Mouse (Mus musculus): ENCODE data around the gene St3gal5.
"Not testable (repeated sequence)": the region's sequence is repeated elsewhere in the genome, so short reads cannot be mapped to it uniquely, and the experiment has no call there.

Gene St3gal5

DNA sequence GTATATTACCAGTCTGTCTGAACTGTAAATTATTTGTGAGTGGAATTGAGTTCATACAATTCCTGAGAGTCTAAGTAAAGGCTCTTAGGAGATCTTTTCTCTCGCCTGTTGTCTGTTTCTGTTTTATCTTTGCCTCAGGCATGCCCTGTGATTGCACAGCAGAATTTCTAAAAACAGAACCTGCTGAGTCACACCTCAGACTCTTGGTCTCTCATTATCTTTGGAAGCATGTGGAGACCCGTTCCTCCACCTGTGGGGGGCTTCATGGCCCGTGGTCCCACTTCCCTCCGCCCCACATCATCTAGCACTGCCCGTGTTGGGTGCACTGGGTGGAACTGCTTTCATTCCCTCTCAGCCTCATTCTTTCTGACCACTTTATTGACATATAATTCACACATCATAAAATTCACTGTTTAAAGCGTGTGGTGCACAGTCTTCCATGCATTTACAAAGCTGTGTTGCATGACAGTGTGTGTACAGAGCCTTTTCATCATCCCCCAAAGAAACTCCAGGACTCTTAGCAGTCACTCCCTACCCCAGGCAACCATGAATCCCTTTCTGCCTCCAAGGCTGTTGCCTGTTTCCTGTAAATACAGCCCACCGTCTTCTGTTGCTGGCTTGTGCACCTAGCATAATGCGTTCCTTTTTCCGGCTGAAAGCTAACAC, 37.6 kb downstream of the St3gal5 start:
- DNase-seq (ENCODE audit: low spot score) = no peak

DNA sequence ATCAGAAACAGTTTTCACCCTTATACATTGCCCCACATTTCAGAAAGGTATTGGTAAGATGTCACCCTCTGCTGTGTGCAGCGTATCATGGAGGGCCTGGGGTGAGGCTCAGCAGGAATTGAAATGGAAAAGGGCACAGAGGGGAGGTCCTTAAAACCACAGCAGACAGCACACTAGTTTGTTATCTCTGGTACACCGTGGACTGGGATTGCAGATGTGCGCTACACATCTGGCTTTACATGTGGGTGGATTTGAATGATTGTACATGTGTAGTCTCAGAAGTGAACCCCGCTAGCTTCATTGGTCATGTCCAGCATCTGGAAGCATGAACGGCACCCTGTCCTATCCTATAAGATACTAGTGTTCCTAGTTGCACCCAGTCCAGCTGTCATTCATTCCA, 38.6 kb downstream of the St3gal5 start:
- no peak for DNase-seq (ENCODE audit: low spot score)

DNA sequence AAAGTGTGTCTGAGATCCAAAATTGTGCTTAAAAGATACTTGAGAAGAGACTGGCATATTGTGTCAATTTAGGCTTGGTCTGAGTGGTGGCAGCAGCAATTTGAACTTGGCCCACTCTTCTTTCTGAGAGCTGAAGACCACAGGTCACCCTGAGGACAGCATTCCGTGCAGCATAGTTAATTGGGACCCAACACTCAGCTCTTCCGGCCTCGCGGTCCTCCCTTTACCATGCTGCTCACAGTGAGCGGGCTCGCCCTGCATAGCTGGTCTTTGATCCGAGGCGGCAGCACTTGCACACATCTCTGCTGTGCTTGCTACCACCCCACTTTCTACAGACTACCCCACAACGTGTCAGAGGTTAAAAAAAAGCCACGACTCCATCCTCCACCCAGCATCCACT, 39.2 kb downstream of the St3gal5 start:
- DNase-seq (ENCODE audit: low spot score) = no peak

DNA sequence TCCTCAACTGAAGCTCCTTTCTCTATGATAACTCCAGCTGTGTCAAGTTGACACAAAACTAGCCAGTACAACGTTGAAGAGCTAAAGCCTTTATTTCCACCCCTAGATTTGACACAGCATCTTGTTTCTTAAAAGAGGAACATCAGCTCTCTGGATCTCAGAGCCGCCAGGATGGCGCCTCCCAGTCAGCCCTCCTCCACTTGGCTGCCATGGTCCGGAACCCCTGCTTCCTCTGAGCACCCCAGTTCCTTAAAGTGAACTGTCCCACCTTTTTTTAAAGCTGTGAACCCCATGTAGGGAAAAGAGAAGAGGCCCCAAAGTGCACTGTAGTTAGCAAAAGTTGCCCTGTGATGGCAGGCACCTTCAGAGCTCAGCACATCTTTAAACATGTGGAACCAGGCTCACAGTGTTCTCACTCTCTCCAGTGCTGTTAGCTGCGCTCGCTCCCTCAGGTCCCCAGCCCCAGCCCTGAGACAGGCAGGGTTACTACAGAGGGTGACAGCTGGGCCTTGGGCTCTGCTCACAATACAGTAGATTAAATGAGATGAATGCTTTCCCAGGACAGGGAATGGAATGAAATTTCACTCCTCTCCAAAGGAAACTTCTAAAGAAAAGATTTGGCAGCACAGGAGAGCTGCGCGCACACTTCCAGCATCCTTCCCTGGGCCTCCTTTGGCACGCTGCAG, 42.3 kb downstream of the St3gal5 start:
- no peak for DNase-seq (ENCODE audit: low spot score)

DNA sequence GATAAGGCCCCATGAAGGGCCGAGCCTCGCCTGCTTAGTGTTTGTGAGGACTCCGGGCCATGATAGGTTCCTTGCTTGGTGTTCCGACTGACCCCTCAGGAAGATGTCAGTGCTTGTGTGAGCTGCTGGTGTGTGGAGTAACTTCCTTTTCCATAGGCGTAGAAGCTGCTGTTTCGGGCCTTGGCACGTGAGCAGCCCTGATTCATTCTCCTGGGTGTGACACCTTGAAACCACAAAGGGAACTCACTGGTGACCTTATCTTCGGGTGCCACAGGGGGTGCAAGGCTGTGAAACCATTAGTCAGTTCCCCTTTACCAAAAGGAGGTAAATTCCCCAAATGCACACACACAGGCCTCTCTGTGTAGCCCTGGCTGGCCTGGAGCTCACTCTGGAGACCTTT, 43.0 kb downstream of the St3gal5 start:
- peak; percentile 44 for DNase-seq (ENCODE audit: low spot score)

DNA sequence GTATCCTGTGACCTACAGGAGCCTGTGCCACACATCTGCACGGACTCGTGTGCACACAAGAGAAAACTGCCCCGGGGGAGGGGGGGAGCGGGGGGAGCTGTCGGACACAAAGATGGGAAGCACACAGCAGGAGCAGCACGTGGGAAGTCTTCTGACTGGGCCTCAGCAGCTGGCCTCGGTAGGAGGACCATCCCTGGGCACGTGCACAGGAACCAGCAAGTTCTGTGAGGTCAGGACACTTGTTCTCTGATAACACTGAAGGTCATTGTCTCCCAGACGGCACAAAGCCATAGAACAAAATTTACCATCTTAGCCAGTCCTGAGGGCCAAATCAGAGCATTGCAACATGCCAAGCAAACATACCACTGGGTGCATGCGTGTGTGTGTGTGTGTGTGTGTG, 43.8 kb downstream of the St3gal5 start:
- no peak for DNase-seq (ENCODE audit: low spot score)

DNA sequence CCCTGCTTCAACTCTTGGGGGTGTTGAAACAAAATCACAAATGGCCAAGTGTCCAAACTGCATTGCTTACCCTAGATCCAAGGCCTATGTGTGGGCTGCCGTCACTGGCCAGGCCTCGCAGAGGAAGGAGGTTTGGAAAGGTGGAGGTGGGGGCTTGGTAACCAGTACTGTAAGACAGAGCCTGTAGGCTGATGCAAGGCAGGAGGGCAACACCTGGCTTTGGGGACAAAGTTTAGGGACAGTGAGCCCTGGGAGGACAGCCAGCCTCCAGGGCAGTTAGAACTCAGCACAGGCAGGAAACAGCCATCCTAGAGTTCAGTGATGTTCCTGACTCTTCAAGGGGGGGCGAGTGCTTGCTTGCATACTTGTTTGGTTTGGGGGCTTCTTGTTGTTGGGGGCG, 45.2 kb downstream of the St3gal5 start:
- no peak for DNase-seq (ENCODE audit: low spot score)

DNA sequence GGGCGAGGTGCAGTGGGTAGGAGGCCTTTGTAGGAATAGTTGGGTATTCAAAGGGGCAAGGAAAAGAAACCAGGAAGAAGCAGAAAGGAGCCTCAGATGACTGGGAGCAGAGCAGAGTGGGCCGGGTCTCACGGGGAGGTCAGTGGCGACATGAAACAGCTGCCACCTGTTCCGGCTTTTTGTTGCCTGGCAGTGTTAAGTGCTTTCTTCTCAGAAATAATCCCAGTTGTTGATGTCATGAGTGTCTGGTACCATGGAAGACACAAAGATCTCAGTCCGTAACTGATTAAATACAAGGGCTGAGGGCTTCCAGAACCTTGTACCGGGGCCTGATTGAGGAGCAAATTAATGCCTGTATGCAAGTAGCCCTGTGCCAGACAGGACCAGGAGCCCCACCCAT, 47.0 kb downstream of the St3gal5 start:
- DNase-seq (ENCODE audit: low spot score) = no peak

DNA sequence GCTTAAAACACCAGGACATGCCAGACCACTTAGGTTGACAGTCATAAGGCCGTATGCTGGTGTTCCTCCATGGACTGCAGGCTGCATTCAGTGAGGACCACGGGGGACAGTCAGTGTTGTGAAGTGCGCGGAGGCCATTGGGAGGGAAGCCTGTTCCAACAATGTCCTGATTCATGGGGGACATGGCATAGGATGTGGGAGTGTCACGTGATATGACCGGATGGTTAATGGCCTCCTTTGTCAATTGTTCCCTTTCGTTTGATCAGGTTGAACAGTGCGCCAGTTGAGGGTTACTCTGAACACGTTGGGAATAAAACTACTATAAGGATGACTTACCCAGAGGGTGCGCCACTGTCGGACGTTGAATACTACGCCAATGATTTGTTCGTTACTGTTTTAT, 49.4 kb downstream of the St3gal5 start:
- no peak for DNase-seq (ENCODE audit: low spot score)

DNA sequence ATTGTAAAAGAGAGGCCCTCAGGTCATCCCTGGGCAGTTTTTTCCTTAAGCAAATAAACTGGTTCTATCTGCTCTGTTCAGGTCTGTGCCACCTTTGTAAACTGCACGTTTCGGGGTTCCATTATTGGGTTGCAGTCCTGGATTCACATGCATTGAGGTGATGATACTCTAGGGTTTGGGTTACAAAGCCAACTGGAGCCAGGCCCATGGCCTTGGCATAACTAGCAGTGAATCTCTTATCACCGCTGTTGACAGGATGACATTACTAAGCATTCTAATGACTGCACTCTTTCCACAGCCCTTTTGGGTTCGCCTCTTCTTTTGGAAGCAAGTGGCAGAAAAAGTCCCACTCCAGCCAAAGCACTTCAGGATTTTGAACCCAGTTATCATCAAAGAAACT, 51.3 kb downstream of the St3gal5 start:
- no peak for DNase-seq (ENCODE audit: low spot score)

DNA sequence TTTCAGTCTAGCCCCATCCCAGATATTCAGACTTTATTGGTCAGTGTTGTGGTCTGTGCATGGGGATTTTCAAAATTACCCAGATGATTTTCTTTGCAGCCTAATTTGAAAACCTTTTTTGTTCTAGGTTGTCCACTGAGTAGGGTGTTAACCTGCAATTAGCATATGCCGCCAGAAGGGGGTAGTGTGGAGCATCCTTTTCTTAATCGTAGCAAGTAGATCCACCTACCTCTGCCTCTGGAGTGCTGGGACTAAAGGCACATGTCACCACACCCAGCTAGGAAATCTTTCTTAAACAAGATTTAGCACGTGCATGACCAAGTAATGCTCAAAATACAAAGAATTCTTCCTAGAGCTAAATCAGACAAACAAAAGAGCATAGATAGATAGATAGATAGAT, 52.4 kb downstream of the St3gal5 start:
- DNase-seq (ENCODE audit: low spot score) = no peak

DNA sequence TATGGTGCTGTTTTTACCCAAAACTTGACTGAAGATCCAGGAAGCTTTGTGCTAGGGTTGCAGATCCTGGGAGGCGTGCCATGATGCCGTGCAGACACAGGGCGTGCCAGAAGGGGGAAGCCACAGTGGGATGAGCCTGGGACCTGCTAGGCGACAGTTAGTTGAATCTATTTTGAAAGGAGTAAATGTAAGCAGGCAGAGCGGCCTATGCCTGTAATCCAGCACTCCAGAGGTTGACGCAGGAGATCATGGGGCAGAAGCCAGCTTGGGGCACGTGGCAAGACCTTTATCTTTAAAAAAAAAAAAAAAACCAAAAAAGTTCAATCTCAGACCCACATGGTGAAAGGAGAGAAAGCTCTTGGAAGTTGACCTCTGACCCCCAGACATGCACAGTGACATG, 55.3 kb downstream of the St3gal5 start:
- DNase-seq (ENCODE audit: low spot score) = no peak

DNA sequence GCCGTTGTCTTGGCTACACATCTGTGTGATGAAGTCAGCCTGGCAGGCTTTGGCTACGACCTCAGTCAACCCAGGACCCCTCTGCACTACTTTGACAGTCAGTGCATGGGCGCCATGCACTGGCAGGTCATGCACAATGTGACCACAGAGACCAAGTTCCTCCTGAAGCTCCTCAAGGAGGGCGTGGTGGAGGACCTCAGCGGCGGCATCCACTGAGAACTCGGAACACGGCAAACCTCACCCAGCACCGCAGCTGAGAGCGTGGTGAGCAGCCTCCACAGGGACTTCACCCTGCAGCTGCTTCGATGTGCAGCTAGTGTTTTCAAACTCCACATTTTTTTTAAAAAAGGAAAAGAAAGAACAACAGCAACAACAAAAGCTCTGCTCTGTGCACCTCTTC, 56.1 kb downstream of the St3gal5 start:
- no peak for DNase-seq (ENCODE audit: low spot score)

DNA sequence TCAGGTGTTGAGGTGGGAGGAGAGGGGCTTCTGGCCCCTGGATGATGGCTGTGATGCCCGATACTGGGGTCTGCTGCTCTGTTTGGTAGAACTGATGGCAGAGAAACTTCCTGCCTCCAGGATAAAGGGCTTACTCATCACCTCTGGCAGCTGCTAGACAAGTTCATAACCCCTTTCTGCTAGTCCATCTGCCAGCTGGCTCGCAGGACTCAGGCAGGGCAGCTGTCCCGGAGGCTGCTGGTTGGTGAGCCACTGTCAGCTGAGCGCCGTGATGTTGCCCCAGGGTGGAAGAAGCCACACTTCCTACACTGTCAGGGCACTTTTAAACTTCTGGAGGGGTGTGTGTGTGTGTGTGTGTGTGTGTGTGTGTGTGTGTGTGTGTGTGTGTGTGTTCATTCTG, 56.6 kb downstream of the St3gal5 start:
- not testable (repeated sequence) for DNase-seq (ENCODE audit: low spot score)

DNA sequence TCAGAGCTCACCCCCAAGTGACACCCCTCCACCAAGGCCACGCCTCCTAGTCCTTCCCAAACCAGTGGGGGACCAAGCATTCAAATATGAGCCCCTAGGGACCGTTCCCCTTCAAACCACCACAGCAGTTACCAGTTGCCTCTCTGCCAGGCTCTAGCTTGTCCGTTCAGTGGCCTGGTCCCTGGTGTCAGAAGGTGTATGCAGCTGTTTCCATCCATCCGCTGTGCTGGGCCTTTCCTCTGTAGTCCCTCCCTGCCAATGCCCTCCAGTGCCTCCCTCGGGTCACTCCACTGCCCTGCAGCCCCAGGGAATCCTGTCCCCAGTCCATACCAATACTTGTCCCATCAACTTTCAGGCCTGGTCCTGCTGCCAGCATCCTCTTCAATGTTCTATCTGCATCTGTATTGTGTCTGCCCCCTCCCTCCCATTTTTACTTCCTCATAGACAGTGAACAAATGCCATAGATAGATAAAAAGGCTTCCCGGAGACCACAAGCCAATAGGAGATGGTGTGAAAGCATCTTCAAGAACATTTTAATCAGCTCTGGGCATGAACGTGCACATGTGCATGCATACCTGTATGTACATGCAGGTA, 57.6 kb downstream of the St3gal5 start:
- DNase-seq (ENCODE audit: low spot score) = no peak

DNA sequence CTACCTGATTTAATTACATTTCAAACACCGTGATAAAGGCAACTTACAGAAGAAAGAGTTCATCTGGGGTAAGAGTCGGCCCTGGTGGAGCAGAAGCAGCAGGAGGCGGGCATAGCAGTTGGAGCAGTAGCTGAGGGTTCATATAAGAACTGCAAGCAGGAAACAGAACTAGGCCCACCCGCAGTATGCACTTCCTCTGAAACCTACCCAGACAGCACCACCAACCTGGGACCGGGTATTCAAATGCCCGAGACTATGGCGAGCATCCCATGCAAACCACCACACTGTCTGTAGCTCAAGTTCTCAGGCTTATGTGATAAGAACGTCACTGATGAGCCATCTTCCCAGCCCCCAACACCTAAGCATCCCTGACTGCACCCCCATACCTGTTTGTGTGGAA, 58.3 kb downstream of the St3gal5 start:
- no peak for DNase-seq (ENCODE audit: low spot score)

DNA sequence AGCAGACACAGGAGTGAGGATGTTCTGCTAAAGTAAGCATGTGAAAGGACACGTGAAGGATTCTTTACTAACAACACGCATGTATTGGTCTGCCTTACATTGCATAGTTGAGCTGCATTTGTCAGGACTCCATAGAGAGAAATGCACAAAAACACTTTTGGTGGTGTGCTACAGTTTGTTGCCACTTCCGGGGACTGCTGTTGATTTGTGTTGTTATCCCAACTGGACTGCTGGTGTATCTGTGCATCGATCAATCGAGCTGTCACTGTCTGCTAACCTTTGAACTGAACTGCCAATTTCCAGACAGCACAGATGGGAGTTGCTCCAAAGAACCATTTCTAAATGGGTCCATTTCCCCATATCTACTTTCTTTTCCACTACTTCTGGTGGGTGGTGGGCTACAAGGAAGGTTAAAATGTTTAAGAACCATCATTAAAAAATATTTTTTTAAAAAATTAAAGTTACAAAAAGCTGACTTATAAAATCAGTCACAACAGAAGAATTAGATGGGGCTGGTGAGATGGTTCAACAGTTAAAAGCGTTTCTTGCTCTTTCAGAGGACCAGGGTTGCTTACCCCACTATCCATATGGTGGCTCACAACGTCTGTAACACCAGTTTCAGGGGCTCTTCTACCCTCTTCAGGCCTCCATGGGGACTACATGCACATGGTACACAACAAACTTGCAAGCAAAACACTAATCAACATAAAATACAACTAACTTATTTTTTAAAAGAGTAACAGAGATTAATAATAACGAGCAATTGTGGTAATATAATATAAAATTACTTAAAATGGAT, 61.8 kb downstream of the St3gal5 start:
- DNase-seq (ENCODE audit: low spot score) = no peak

DNA sequence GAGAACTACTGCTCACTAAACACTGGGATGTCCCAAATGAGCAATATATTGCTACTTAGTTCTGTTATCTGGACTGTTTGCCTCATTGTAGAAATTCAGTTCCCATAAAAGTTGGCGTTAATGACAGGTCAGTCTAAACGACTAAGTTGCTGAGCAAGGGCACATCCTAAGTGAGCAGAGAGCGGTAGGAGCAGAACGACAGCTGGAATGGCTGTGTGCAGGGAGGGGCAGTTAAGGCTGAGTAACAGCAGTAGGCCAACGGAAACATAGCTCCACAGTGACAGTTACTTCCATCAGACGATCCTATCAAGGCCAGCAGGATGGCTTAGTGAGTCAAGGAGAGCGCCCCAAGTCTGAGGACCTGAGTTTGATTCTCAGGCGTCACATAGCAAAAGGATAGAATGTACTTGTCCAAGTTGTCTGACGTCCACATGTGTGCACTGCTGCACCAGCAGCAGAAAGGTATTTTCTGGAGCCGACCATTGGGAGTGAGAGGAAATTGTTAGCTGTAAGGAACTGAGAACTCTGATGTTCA, 62.5 kb downstream of the St3gal5 start:
- DNase-seq (ENCODE audit: low spot score) = no peak

DNA sequence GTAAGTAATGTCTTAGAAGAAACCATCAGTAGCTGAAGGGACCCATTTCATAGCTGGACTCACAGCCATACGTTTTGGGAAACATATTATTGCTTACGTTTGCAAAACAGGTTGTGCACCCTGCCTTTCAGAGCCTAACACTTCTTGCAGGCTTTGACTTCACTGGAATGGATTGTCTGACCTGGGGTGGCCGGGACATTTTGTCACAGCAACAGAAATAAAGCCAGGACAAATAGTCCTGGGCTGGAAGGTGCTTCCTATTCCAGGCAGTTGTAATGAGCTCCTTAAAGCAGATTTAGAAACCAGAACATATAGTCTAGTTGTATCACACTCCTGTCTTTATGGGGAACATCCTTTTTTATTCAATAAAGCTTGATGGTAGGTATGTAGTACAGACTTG, 63.6 kb downstream of the St3gal5 start:
- DNase-seq (ENCODE audit: low spot score) = no peak

DNA sequence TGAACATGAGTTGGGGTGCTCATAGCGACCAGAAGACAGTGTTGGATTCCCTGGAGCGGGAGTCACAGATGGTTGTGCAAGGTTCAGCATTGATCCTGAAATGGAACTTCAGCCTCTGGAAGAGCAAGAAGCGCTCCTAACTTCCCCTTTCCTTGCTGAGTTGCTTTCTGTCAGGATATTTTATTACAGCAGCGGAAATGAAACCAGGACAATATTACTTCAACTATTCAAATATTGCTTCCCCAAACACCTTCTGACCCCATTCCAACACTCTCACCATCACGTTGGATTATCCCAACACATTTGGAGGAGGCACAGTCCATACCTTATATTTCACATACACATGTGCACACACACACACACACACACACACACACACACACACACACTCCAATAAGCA, 64.4 kb downstream of the St3gal5 start:
- DNase-seq (ENCODE audit: low spot score) = no peak

DNA sequence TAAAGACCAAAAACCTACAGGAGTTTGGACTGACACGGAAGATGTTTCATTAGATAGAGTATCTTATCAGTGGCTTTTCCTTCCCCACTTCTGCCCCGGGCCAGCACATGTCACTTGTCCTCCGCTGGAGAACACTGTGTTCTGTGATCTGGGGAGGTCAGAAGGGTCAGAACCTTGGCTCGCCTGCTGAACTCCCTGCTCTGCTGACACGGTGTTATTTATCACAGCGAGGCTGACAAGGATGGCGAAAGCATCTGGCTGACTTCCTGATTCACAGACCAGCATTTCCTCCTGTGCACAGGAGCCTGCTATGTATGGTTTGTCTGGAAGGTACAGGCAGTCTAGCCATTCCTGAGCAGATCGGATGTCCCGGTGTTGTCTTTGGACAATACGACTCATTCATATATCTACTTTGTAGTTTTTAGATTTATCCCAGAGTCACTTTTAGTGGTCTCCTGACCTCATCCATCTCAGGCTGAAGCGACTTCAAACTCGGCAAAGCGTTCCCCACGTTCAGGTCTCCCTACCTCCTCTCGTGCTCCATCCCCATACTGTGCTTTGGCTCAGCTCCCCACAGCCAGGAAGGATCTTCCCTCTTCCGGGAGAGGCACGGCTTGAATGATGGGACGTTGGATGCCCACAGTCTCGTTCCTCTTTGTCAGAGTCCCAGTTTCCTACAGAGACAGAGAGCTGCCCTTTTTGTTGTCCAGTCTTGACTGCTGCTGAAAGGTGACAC, 64.9 kb downstream of the St3gal5 start:
- DNase-seq (ENCODE audit: low spot score) = no peak
